Mouse (Mus musculus): Measurements from ENCODE around the gene H2-Ab1. TPM values are rescaled to one million over a fixed set of nuclear protein-coding genes. Genes with fewer than 3 reads are reported as not detected.

Gene H2-Ab1
- polyA plus RNA-seq, 1 experiment from 2014 or later = 17.1 TPM

GRCm38 (mm10) chr17:34314286-34314685, 56.8 kb downstream of the H2-Ab1 start:
- H3K9ac ChIP-seq = no peak overlapping the region
- H3K9me3 ChIP-seq = no peaks in the 10 kb centered on the region
- H3K27me3 ChIP-seq (replicated peaks) = no peaks in the 10 kb centered on the region
- WGBS = 64% methylated on average over 9 of the region's 9 CpGs
- no peak overlapping the region for H3K4me2 ChIP-seq (replicated peaks)
- 0 out of 2 replicates have a peak, but pooled peaks cover under 1% of the 10 kb centered on the region for H3K4me1 ChIP-seq (replicated peaks)
- H3K27ac ChIP-seq = no peak overlapping the region
- no peaks in the 10 kb centered on the region for H3K36me3 ChIP-seq
- H3K4me3 ChIP-seq (replicated peaks) = no peak overlapping the region
- no peak for ATAC-seq

DNA sequence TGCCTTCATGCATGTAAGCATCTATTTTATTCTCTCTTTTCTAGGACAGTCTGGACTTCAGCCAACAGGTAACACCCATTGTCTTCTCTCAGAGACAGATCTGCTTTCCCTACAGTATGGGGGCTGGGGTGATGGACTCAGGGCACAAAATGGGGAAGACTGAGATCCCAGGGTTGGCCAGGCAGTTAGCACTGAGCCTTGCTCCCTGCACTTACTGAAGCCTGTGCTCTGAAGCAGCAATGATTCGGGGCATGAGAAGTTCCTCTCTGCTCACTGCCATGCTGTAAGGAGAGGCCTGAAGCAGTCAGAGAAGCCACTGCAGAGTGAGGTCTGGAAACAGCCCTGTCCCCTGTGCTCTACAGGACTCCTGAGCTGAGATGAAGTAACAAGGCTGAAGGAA, 58.0 kb downstream of the H2-Ab1 start:
- Histone ChIP-seq H3K9ac (no peak overlapping the region), H3K4me3 (replicated peaks) (no peak overlapping the region), H3K4me1 (replicated peaks) (no peaks in the 10 kb centered on the region), H3K27me3 (replicated peaks) (no peaks in the 10 kb centered on the region), H3K27ac (no peak overlapping the region), H3K9me3 (no peaks in the 10 kb centered on the region), H3K4me2 (replicated peaks) (no peak overlapping the region), H3K36me3 (no peaks in the 10 kb centered on the region)
- WGBS = 78% methylated on average over 1 of the region's 1 CpGs
- no peak for ATAC-seq

DNA sequence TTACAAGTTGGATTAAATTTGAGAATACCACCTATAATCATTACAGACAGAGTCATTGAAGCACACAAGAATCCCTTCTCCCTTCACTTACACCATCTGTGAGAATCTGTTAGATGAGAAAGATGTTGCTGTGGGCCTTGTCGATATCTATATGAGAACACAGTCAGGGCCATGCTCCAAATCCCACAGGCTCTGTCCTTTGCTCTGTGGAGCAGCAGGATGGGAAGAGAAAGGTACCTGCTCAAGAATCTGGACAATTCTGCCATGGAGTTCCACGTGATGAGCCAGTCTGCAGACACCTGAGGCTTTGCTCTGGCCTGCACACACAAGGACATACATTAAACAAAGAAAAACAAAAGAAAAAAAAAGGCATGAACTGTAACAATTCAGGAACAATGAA, 59.2 kb downstream of the H2-Ab1 start:
- 74% methylated on average over 2 of the region's 2 CpGs for WGBS
- H3K4me1 ChIP-seq (replicated peaks) = no peaks in the 10 kb centered on the region

DNA sequence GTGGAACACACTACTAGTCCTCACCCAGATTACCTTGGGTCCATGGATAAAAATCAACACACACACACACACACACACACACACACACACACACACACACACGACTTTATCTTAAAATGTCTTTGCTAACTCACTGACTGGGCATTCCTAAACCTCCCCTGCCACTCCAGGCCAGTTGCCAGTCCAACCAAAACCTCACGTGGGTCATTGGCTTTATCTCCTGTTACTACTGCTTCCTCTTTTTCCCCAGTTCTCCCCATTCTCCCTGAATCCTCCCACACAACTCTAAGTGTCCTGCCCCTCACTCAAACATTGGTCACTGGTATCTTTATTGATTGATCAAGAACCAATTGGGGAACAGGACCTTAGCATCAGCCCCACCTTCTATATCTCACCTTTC, 59.8 kb downstream of the H2-Ab1 start:
- WGBS = 21% methylated on average over 2 of the region's 2 CpGs
- H3K9me3 ChIP-seq = no peaks in the 10 kb centered on the region
- H3K9ac ChIP-seq = no peak overlapping the region
- no peaks in the 10 kb centered on the region for H3K4me1 ChIP-seq (replicated peaks)
- H3K36me3 ChIP-seq = no peaks in the 10 kb centered on the region
- H3K4me2 ChIP-seq (replicated peaks) = no peak overlapping the region
- no peak for ATAC-seq
- H3K27ac ChIP-seq = no peak overlapping the region
- no peaks in the 10 kb centered on the region for H3K27me3 ChIP-seq (replicated peaks)
- no peak overlapping the region for H3K4me3 ChIP-seq (replicated peaks)

More for the DNA sequence above, 59.2 kb downstream of the H2-Ab1 start:
- no peaks in the 10 kb centered on the region for H3K9me3 ChIP-seq
- H3K36me3 ChIP-seq = no peaks in the 10 kb centered on the region
- H3K4me3 ChIP-seq (replicated peaks) = no peak overlapping the region
- no peak overlapping the region for H3K4me2 ChIP-seq (replicated peaks)
- H3K27me3 ChIP-seq (replicated peaks) = no peaks in the 10 kb centered on the region
- no peak overlapping the region for H3K9ac ChIP-seq
- no peak overlapping the region for H3K27ac ChIP-seq
- no peak for ATAC-seq

Other genes with a start within 250 kb of the H2-Ab1 start
- 16.8 and 18.2 TPM in 2 replicates for gene Ring1, start 233.0 kb upstream of the H2-Ab1 start, polyA plus RNA-seq (2015; fragmentation: Nextera tagmentation; extraction: Ambion mirVana)
- 51.5 and 60.9 TPM in 2 replicates for gene H2-Ke6, start 229.6 kb upstream of the H2-Ab1 start, polyA plus RNA-seq (2015; fragmentation: Nextera tagmentation; extraction: Ambion mirVana)
- gene Slc39a7, start 226.0 kb upstream of the H2-Ab1 start, polyA plus RNA-seq (2015; fragmentation: Nextera tagmentation; extraction: Ambion mirVana) = 151 and 172 TPM in 2 replicates
- gene Rxrb, start 225.9 kb upstream of the H2-Ab1 start, polyA plus RNA-seq (2015; fragmentation: Nextera tagmentation; extraction: Ambion mirVana) = 41.8 and 45.0 TPM in 2 replicates
- 0.90 and 1.0 TPM in 2 replicates for gene Col11a2, start 218.3 kb upstream of the H2-Ab1 start, polyA plus RNA-seq (2015; fragmentation: Nextera tagmentation; extraction: Ambion mirVana)
- gene H2-Oa, start 165.3 kb upstream of the H2-Ab1 start, polyA plus RNA-seq (2015; fragmentation: Nextera tagmentation; extraction: Ambion mirVana) = 0.66 and 0.85 TPM in 2 replicates
- 11.3 and 13.4 TPM in 2 replicates for gene H2-DMa, start 138.1 kb upstream of the H2-Ab1 start, polyA plus RNA-seq (2015; fragmentation: Nextera tagmentation; extraction: Ambion mirVana)
- gene Brd2, start 135.1 kb upstream of the H2-Ab1 start, polyA plus RNA-seq (2015; fragmentation: Nextera tagmentation; extraction: Ambion mirVana) = 88.2 and 90.7 TPM in 2 replicates
- gene H2-DMb2, start 114.4 kb upstream of the H2-Ab1 start, polyA plus RNA-seq (2015; fragmentation: Nextera tagmentation; extraction: Ambion mirVana) = 0.68 and 0.83 TPM in 2 replicates
- 3.2 TPM in 2 replicates for gene H2-DMb1, start 104.6 kb upstream of the H2-Ab1 start, polyA plus RNA-seq (2015; fragmentation: Nextera tagmentation; extraction: Ambion mirVana)
- gene Tap1, start 70.1 kb upstream of the H2-Ab1 start, polyA plus RNA-seq (2015; fragmentation: Nextera tagmentation; extraction: Ambion mirVana) = 6.2 and 6.9 TPM in 2 replicates
- 9.3 and 9.4 TPM in 2 replicates for gene Psmb9, start 69.9 kb upstream of the H2-Ab1 start, polyA plus RNA-seq (2015; fragmentation: Nextera tagmentation; extraction: Ambion mirVana)
- gene Psmb8, start 60.0 kb upstream of the H2-Ab1 start, polyA plus RNA-seq (2015; fragmentation: Nextera tagmentation; extraction: Ambion mirVana) = 15.5 and 16.9 TPM in 2 replicates
- 5.3 and 5.6 TPM in 2 replicates for gene Tap2, start 54.2 kb upstream of the H2-Ab1 start, polyA plus RNA-seq (2015; fragmentation: Nextera tagmentation; extraction: Ambion mirVana)
- gene H2-Ob, start 18.8 kb upstream of the H2-Ab1 start, polyA plus RNA-seq (2015; fragmentation: Nextera tagmentation; extraction: Ambion mirVana) = 0.06 and 0.13 TPM in 2 replicates
- gene H2-Aa, start 30.1 kb downstream of the H2-Ab1 start, polyA plus RNA-seq (2015; fragmentation: Nextera tagmentation; extraction: Ambion mirVana) = 10.2 TPM in 2 replicates
- 6.9 and 7.4 TPM in 2 replicates for gene H2-Eb1, start 48.2 kb downstream of the H2-Ab1 start, polyA plus RNA-seq (2015; fragmentation: Nextera tagmentation; extraction: Ambion mirVana)
- not detected in 2 replicates for gene H2-Eb2, start 68.0 kb downstream of the H2-Ab1 start, polyA plus RNA-seq (2015; fragmentation: Nextera tagmentation; extraction: Ambion mirVana)
- 3.7 and 5.0 TPM in 2 replicates for gene Btnl2, start 97.1 kb downstream of the H2-Ab1 start, polyA plus RNA-seq (2015; fragmentation: Nextera tagmentation; extraction: Ambion mirVana)
- gene Btnl1, start 119.4 kb downstream of the H2-Ab1 start, polyA plus RNA-seq (2015; fragmentation: Nextera tagmentation; extraction: Ambion mirVana) = 9.4 and 14.7 TPM in 2 replicates
- gene BC051142, start 141.1 kb downstream of the H2-Ab1 start, polyA plus RNA-seq (2015; fragmentation: Nextera tagmentation; extraction: Ambion mirVana) = 0.34 and 0.59 TPM in 2 replicates
- 12.7 and 13.6 TPM in 2 replicates for gene Btnl4, start 219.6 kb downstream of the H2-Ab1 start, polyA plus RNA-seq (2015; fragmentation: Nextera tagmentation; extraction: Ambion mirVana)